Mouse (Mus musculus) brain, embryonic 14.5 days (tissue): Measurements from ENCODE around the gene Arhgap44.

ENCODE experiments used
- CTCF ChIP-seq: fragments of 200-500 bp; IDR thresholded peaks from 2 replicates; pipeline ENCODE4 v1.5.1; 2012; ENCODE audit warnings: inconsistent platforms, mild to moderate bottlenecking, moderate library complexity, borderline replicate concordance; ENCODE audit not compliant: insufficient read depth, insufficient read length; ENCODE audit errors: extremely low read depth
- POLR2A ChIP-seq: fragments of 200-500 bp; IDR thresholded peaks from 2 replicates; pipeline ENCODE4 v1.6.1; 2012; ENCODE audit warnings: mild to moderate bottlenecking, inconsistent platforms, borderline replicate concordance; ENCODE audit not compliant: poor library complexity, insufficient read depth, insufficient read length, severe bottlenecking; ENCODE audit errors: extremely low read depth

GRCm38 (mm10) chr11:65160991-65161880 is 1.5 kb downstream of the Arhgap44 start:
- TF ChIP-seq CTCF (no peak), POLR2A (no peak)
